Mouse (Mus musculus) midbrain, embryonic 15.5 days (tissue): ENCODE data around the gene Ggn. TPM values are rescaled to one million over a fixed set of nuclear protein-coding genes. Genes with fewer than 3 reads are reported as not detected.

ENCODE experiments used
- ATAC-seq: fragments of 200-750 bp; cut with Nextera tagmentation; replicated peaks from 2 replicates; pipeline ENCODE4 v1.8.0; 2017; ENCODE audit warnings: moderate TSS enrichment
- H3K27ac ChIP-seq: fragments of 300-500 bp; sonication (generic); 2 replicates; pipeline ENCODE4 v1.5.1; 2015; ENCODE audit warnings: mild to moderate bottlenecking, inconsistent platforms
- H3K27me3 ChIP-seq: fragments of 300-500 bp; sonication (generic); replicated peaks from 2 replicates; pipeline ENCODE4 v1.6.1; 2015; ENCODE audit warnings: inconsistent platforms
- H3K36me3 ChIP-seq: fragments of 300-500 bp; sonication (generic); replicated peaks from 2 replicates; pipeline ENCODE4 v1.6.1; 2015; ENCODE audit warnings: inconsistent platforms
- H3K4me1 ChIP-seq: fragments of 300-500 bp; sonication (generic); 2 replicates; pipeline ENCODE4 v1.6.1; 2015; ENCODE audit warnings: inconsistent platforms
- H3K4me2 ChIP-seq: fragments of 300-500 bp; sonication (generic); 2 replicates; pipeline ENCODE4 v1.6.1; 2015; ENCODE audit warnings: inconsistent platforms, mild to moderate bottlenecking, moderate library complexity
- H3K4me3 ChIP-seq: fragments of 300-500 bp; sonication (generic); 2 replicates; pipeline ENCODE4 v1.5.1; 2015; ENCODE audit warnings: mild to moderate bottlenecking, inconsistent platforms
- H3K9ac ChIP-seq: fragments of 300-500 bp; sonication (generic); 2 replicates; pipeline ENCODE4 v1.6.1; 2015; ENCODE audit warnings: mild to moderate bottlenecking, inconsistent platforms
- H3K9me3 ChIP-seq: fragments of 300-500 bp; sonication (generic); 2 replicates; pipeline ENCODE4 v1.6.1; 2016; ENCODE audit warnings: inconsistent platforms
- WGBS: fragments of 180-500 bp; shearing (Covaris S2); methylation state at CpG from one replicate; pipeline ENCODE4 v1.1.7; 2015; ENCODE audit warnings: mixed read lengths; 5-methylcytosine and 5-hydroxymethylcytosine counted together
- polyA plus RNA-seq: library from polyadenylated mRNA; unstranded; fragments of >200 nt; fragmentation: Nextera tagmentation; extraction: Ambion mirVana; gene quantifications from 2 replicates; pipeline ENCODE4 v1.2.1, GENCODE M21; 2015

Gene Ggn
- polyA plus RNA-seq, 1 experiment from 2014 or later: 0.37 TPM

DNA sequence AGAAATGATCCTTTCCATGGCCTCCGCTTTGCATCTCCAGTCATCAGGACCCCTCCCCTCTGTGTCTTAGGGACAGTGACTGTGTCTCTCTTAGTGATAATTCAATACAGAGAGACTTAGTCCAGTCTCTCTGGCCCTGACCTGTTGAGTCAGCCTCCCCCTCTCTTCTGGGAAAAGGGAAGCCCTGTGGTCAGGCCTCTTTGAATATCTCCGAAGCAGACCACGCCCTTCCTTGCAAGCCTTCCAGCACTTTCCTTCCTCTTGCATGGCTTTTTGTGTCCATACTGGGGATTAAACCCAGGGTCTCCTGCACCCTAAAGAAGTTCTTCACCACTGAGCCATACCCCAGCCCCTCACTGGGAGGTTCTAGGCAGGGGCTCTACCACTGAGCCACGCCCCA is 26.0 kb upstream of the Ggn start:
- H3K27me3 ChIP-seq: no peaks in the 10 kb centered on the region
- no peaks in the 10 kb centered on the region for H3K9me3 ChIP-seq
- H3K4me1 ChIP-seq: no peaks in the 10 kb centered on the region
- no peak overlapping the region for H3K4me2 ChIP-seq
- H3K4me3 ChIP-seq: no peak overlapping the region
- no peak overlapping the region for H3K27ac ChIP-seq
- WGBS: 89% methylated on average over 4 of the region's 4 CpGs
- no peak for ATAC-seq
- no peak overlapping the region for H3K9ac ChIP-seq
- H3K36me3 ChIP-seq: no peaks in the 10 kb centered on the region

DNA sequence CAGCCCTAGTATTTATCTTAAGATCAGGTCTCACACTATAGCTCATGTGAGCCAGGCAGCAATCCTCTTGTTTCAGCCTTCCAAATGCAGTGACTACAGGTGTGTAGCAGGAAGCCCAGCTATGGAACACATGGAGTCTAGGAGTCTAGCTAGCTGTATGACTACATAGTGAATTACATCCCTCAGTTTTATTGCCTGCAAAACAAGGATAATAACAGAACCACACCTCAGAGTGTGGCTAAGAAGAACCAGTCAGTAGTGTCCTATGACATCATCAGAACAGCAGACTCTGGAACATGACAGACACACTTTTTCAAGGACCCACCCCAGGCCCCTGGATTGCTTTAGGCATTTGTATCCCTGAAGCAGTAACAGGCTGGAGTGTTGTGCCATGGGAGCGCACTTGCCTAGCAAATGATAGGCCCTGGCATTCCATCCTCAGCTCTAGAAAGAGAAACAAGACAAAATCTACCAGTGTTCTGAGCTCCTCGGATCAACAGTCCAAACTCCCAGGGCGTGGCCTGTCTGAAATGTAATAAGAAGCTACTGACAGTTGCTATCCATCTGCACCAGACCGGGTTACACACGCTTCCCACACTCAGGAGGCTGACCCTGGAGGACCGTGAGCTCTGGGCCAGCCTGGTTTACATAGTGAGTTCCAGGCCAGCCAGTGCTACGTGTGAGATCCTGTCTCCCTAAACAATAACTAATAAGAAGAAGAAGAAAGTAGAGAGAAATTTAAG is 23.2 kb upstream of the Ggn start:
- H3K4me3 ChIP-seq: no peak overlapping the region
- WGBS: 89% methylated on average over 7 of the region's 7 CpGs
- H3K9me3 ChIP-seq: no peaks in the 10 kb centered on the region
- no peak overlapping the region for H3K27ac ChIP-seq
- H3K9ac ChIP-seq: no peak overlapping the region
- H3K4me1 ChIP-seq: no peaks in the 10 kb centered on the region
- H3K27me3 ChIP-seq: no peaks in the 10 kb centered on the region
- no peaks in the 10 kb centered on the region for H3K36me3 ChIP-seq
- no peak overlapping the region for H3K4me2 ChIP-seq
- ATAC-seq: no peak

- 90% methylated on average over 15 of the region's 15 CpGs for WGBS
- no peak for ATAC-seq
- H3K4me1 ChIP-seq: no peaks in the 10 kb centered on the region
- H3K27ac ChIP-seq: no peak overlapping the region
- H3K9ac ChIP-seq: no peak overlapping the region
- no peak overlapping the region for H3K4me3 ChIP-seq
- no peaks in the 10 kb centered on the region for H3K9me3 ChIP-seq
- H3K4me2 ChIP-seq: no peak overlapping the region
- no peaks in the 10 kb centered on the region for H3K27me3 ChIP-seq
- no peaks in the 10 kb centered on the region for H3K36me3 ChIP-seq
Measured at GRCm38 (mm10) chr7:29148771-29149170, 21.2 kb upstream of the Ggn start.

DNA sequence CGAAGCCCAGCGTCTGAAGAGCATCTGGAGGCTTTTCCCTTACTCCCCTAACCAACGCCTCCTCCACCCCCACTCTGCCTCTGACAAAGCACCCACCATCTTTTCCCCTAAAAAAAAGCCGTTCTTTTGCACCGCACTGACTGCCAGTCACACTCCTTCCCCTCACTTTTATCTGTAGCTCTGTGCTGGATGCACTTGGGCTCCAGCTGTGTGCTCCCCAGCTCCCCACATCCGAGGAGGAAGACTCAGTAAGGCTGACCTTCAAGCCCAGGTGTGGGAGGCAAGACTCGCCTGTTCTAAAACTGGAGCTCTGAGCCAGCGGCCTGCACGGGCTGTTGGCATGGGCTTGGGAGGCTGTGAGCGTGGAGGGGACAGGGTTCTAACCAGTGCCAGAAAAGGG is 18.5 kb upstream of the Ggn start:
- no peak overlapping the region for H3K9ac ChIP-seq
- ATAC-seq: no peak
- H3K4me1 ChIP-seq: peaks cover 9% of the 10 kb centered on the region
- H3K4me3 ChIP-seq: no peak overlapping the region
- no peaks in the 10 kb centered on the region for H3K27me3 ChIP-seq
- no peak overlapping the region for H3K4me2 ChIP-seq
- 65% methylated on average over 10 of the region's 10 CpGs for WGBS
- no peak overlapping the region for H3K27ac ChIP-seq
- H3K9me3 ChIP-seq: no peaks in the 10 kb centered on the region
- no peaks in the 10 kb centered on the region for H3K36me3 ChIP-seq

DNA sequence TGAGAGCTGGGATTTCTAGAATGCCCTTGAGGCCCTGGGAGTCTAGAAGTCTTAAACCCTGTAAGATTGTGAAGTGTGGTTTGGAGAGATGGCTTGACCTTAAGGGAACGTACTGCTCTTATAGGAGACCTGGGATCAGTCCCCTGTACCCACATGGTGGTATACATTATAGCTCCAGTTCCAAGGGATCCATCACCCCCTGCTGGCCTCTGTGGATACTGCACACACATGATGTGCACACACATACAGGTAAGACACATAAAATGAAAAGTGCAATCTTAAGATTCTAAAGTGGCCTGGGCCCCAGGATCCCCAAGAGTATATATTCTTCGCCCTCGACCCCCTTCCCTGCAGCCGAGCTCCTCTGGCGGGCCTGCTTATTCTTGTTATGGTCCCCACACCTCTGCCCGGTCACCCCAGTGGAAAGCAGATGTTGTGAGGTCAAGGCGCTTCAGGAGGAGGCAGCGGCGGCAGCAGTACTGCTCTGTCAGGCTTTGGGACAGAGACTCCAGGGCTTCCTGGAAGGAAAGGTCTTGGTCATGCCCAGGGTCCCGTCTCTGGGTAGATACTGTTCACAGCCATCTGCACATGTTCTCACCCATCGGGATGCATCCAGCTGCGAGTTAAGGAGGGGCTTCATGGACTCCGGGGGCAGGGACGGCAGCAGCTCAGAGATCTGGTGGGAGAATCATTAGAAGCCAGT is 15.8 kb upstream of the Ggn start:
- 0 out of 2 replicates have a peak, but pooled peaks cover 8% of the 10 kb centered on the region for H3K27me3 ChIP-seq
- no peak for ATAC-seq
- no peaks in the 10 kb centered on the region for H3K9me3 ChIP-seq
- H3K4me1 ChIP-seq: peaks cover 11% of the 10 kb centered on the region
- H3K9ac ChIP-seq: no peak overlapping the region
- 96% methylated on average over 14 of the region's 14 CpGs for WGBS
- no peaks in the 10 kb centered on the region for H3K36me3 ChIP-seq
- H3K4me3 ChIP-seq: no peak overlapping the region
- no peak overlapping the region for H3K27ac ChIP-seq
- no peak overlapping the region for H3K4me2 ChIP-seq

DNA sequence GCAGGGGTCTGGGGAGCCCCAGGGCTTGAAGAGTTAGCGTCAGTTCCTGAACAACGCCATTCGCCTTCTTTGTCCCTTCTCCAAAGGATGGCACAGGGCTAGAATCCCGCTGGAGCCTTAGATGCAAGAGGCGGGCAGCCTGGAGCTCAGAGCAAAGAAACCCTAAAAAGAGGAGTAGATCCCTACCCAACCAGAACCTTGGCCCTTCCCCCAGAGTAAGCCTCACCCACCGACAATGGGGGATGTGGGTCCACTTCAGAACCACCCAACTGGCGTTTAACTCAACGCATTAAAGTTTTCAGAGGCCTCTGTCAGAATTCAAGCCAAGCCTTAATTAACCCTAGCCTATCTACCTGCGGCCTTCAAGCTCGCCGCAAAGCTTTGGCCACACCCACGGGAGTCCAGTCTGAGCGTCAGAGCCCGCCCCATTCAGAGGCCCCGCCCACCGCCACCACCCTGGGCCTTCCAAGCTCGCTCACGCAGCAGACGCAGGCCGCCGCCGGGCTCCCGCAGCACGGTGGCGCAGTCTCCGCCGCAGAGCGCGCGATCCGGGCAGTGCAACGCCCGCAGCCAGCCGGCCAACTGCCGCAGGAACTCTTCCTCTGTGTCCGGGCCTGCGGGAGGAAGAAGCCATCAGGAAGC is 14.7 kb upstream of the Ggn start:
- H3K4me1 ChIP-seq: peaks cover 11% of the 10 kb centered on the region
- 6% methylated on average over 37 of the region's 37 CpGs for WGBS
- no peaks in the 10 kb centered on the region for H3K36me3 ChIP-seq
- H3K9me3 ChIP-seq: no peaks in the 10 kb centered on the region
- peak overlapping the region; percentile 89 for H3K4me3 ChIP-seq
- peak overlapping the region; percentile 73 for H3K9ac ChIP-seq
- 0 out of 2 replicates have a peak, but pooled peaks cover 9% of the 10 kb centered on the region for H3K27me3 ChIP-seq
- peak overlapping the region; percentile 80 for H3K4me2 ChIP-seq
- ATAC-seq: peak; percentile 93
- peak overlapping the region; percentile 86 for H3K27ac ChIP-seq

DNA sequence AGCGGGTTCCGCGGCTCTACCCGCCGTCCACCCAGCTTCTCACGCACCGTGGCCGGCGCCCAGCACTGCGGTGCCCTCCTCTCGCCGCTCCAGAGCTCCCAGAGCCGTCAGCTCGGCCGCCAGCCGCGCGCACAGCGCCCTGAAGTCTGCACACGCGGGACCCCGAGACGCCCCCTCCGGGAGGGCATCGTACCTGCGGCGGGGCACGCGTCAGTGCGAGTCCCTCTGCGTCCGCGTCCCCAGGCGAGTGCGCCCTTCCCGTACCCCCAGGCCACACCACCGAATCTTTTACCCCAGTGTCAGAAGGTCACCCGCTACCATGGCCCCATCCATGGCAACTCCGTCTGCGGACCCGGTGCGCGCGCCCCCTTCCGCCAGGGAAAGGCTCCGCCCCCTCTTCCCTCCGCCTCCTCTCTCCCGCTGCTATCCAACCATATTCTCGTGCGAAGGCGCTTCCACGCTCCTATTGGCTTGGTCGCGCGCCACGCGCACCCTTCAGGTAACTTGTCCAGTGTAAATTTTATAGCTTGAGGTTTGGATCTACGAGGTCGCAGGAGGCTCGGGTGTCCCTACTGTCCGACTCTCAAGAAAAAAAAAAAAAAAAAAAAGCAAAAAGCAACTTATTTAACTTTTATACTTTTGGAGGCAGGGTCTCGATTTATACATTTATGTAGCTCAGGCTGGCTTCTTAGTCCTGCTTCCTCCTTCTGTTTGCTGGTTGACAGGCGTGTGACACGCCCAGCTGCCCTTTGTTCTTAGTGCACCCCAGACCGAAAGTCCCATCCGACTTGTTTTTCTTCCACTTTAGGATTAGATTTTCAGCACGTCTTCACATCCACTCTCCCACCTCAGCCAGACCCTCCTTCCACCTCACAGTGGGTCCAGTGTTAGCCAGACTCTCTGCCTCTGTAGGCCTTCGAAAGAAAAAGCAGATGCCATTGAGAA is 13.9 kb upstream of the Ggn start, which contains the start of gene Fam98c:
Gene Fam98c (minus strand): TSS at position 397 of the 945 bp plus-strand sequence.
- Histone ChIP-seq H3K9ac (peak within 1 kb of the TSS; percentile 73), H3K36me3 (no peaks in the 10 kb centered on the region), H3K4me2 (peak within 1 kb of the TSS; percentile 80), H3K4me3 (peak within 1 kb of the TSS; percentile 89), H3K27me3 (0 out of 2 replicates have a peak, but pooled peaks cover 9% of the 10 kb centered on the region), H3K4me1 (peaks cover 11% of the 10 kb centered on the region), H3K27ac (peak within 1 kb of the TSS; percentile 86), H3K9me3 (no peaks in the 10 kb centered on the region)
- WGBS: 2% methylated on average over 66 of the region's 68 CpGs
- peak; percentile 87 for ATAC-seq

GRCm38 (mm10) chr7:29158264-29158663 is 11.7 kb upstream of the Ggn start:
- Histone ChIP-seq H3K4me1 (peaks cover 11% of the 10 kb centered on the region), H3K27ac (no peak overlapping the region), H3K9ac (no peak overlapping the region), H3K27me3 (0 out of 2 replicates have a peak, but pooled peaks cover 9% of the 10 kb centered on the region), H3K36me3 (no peaks in the 10 kb centered on the region; the same call in 1 of the 2 replicates), H3K4me3 (no peak overlapping the region), H3K9me3 (no peaks in the 10 kb centered on the region), H3K4me2 (no peak overlapping the region)
- WGBS: under 1% methylated on average over 5 of the region's 5 CpGs
- no peak for ATAC-seq

DNA sequence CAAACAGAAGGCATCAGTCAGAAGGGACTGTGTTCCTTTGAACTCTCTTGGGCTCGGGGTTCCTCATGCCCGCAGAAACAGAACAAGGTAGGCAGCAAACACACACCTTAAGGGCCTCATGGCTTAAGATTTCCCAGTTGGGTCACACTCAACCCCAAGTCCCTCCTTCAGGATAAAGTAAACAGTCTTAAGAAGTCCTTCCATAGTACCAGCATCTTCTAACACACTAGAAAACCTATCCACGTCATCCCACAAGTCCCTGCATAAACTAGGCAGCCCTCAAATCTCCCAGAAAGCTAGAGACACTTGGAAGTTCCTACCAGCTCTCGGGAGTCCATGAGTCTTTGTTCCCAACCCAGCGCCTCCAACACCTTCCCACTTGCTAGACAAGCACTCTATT is 7.7 kb upstream of the Ggn start:
- Histone ChIP-seq H3K27ac (no peak overlapping the region), H3K36me3 (no peaks in the 10 kb centered on the region; the same call in 1 of the 2 replicates), H3K9ac (no peak overlapping the region), H3K4me2 (no peak overlapping the region), H3K4me3 (no peak overlapping the region), H3K9me3 (no peaks in the 10 kb centered on the region), H3K27me3 (0 out of 2 replicates have a peak, but pooled peaks cover 9% of the 10 kb centered on the region), H3K4me1 (no peaks in the 10 kb centered on the region; the same call in 1 of the 2 replicates)
- 86% methylated on average over 5 of the region's 5 CpGs for WGBS
- no peak for ATAC-seq

- H3K36me3 ChIP-seq: no peaks in the 10 kb centered on the region; the same call in 1 of the 2 replicates
- ATAC-seq: no peak
- no peaks in the 10 kb centered on the region for H3K9me3 ChIP-seq
- no peak overlapping the region for H3K27ac ChIP-seq
- no peak overlapping the region for H3K4me2 ChIP-seq
- 0 out of 2 replicates have a peak, but pooled peaks cover 9% of the 10 kb centered on the region for H3K27me3 ChIP-seq
- WGBS: 23% methylated on average over 9 of the region's 9 CpGs
- peaks cover 6% of the 10 kb centered on the region for H3K4me1 ChIP-seq
- no peak overlapping the region for H3K4me3 ChIP-seq
- no peak overlapping the region for H3K9ac ChIP-seq
Measured at GRCm38 (mm10) chr7:29162750-29163525, 7.1 kb upstream of the Ggn start.

GRCm38 (mm10) chr7:29167656-29168055 is 2.4 kb upstream of the Ggn start:
- no peaks in the 10 kb centered on the region for H3K9me3 ChIP-seq
- peaks cover 22% of the 10 kb centered on the region for H3K27me3 ChIP-seq
- WGBS: 10% methylated on average over 19 of the region's 19 CpGs
- peaks cover 39% of the 10 kb centered on the region for H3K4me1 ChIP-seq
- peak overlapping the region; percentile 66 for H3K4me2 ChIP-seq
- ATAC-seq: no peak
- H3K4me3 ChIP-seq: peak overlapping the region; percentile 60
- H3K36me3 ChIP-seq: no peaks in the 10 kb centered on the region; the same call in 1 of the 2 replicates
- no peak overlapping the region for H3K27ac ChIP-seq
- peak overlapping the region; percentile 59; the same call in 1 of the 2 replicates for H3K9ac ChIP-seq
